Mouse (Mus musculus) adrenal gland, postnatal 36 days (tissue): ENCODE data around the gene Ptpn18. TPM values are rescaled to one million over a fixed set of nuclear protein-coding genes. Genes with fewer than 3 reads are reported as not detected.
"Not testable (repeated sequence)": the region's sequence is repeated elsewhere in the genome, so short reads cannot be mapped to it uniquely, and the experiment has no call there.

Source experiments
- DNase-seq, 2 experiments: peaks; one replicate each; pipeline ENCODE4 v3.0.0; 2021; ENCODE audit warnings: mixed read lengths in 1 of 2
- long read RNA-seq, 2 experiments: library from polyadenylated mRNA; stranded (forward); transcript quantifications; one replicate each; pipeline ENCODE4 v2.0.0; 2021; ENCODE audit warnings: borderline sequencing depth in 2 of 2
- total RNA-seq, 2 experiments: library from RNA; stranded (reverse); gene quantifications; 2 replicates each; pipeline ENCODE4 v1.2.3; 2021

Gene Ptpn18
- 1 to 10 TPM; 3.4 to 5.9 TPM for total RNA-seq
- long read RNA-seq, experiment 1, partial matches to known transcripts: 7 of 7 reads
- long read RNA-seq, experiment 1, other reads (novel, unspliced or antisense): 0 of 7 reads
- long read RNA-seq, experiment 2, partial matches to known transcripts: 6 of 7 reads
- long read RNA-seq, experiment 2, other reads (novel, unspliced or antisense): 1 of 7 reads

DNA sequence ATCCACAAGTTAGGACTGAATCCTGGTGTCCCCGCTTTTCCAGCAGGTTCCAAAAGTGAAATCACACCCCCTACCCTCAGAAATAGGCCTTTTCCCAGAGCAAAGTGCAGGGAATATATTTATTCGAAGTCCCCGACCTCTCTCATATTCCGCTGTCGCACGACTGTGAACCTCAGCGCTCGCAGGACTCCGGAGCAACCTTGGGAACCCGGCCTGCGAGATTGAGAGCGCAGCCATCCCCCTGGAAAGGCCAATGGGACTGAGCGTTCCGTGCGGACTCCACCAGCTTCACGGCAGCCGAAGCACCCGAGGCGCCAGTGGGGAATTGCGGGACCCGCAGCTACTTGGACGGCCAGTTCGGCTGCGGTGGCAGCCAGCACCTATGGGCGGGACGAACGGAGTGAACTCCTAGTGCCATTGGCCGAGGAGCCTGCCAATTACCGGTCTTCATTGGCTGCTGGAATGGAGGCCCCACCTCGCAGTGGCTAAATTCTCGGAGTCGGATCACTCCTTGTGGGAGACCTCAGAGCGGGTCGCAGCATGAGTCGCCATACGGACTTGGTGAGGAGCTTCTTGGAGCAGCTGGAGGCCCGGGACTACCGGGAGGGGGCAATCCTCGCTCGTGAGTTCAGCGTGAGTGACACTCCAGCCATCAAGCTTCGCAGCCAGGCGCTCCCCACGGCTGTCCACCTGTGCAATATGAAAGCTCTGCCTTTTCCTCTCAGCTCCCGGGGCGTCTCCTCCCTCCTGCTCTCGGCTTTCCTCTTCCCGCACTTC, at the start of gene Ptpn18:
TSS of gene Ptpn18 (plus strand) at position 479 of the 777 bp plus-strand sequence.
- peak; percentile 91 to 92 for DNase-seq

DNA sequence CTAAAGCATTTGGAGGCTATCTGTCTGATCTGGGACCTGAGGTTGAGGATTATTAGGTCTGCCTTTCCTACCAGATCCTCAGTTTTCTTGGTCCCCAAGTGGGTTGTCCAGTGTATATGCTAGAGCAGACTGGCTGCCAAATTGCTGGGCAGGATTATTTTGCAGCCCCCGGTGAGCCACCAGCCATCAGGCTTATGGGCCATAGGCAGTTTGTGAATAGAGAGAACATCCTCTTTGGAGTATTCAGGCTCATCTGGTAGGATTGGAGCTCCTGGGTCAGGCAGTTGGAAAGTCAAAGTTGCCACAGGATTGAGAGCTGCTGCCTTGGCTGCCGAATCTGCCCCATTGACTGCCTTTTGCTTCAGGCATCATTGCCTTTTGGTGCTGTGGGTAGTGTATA, 31.1 kb upstream of the Ptpn18 start:
- DNase-seq: no peak

DNA sequence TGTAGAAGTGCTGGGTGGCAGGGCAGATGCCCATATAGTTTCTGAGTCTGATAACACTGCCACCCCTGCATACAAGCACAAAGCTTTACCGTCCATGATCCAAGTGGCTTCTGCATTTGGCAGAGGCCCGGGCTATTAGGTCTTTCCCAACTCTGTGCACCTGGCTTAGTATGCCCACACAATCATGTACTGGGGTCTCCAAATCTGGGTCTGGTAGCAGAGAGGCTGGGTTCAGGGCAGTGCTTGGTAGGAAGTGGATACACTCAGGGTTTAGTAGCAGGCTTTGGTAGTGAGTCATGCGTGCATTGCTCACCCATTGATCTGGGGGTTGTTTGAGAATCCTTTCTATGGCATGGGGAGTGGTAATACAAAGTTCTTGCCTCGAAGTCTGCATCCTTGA, 30.3 kb upstream of the Ptpn18 start:
- DNase-seq: no peak

- DNase-seq: no peak
Observed at GRCm38 (mm10) chr1:34430981-34431380, 28.6 kb upstream of the Ptpn18 start.

GRCm38 (mm10) chr1:34431431-34431830, 28.1 kb upstream of the Ptpn18 start:
- no peak for DNase-seq

DNA sequence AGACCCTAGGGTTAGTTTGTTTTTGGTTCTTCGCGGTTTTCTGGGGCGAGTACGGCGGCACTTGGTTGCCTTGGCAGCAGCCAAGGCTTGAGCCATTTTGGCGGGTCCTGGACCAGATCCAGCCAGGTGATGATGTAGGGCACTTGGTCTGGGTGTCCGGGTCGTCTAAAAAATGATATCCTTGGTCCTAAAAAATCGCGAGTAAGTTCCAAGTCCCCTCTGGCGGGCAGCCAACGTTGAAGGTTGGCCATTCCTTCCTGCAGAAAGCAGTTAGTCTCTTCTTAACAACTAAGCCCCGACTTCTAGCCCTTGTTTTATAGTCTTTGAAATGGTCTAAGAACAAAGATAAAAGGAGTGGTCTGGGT, 27.2 kb upstream of the Ptpn18 start:
- peak; percentile 56 to 65 for DNase-seq

DNA sequence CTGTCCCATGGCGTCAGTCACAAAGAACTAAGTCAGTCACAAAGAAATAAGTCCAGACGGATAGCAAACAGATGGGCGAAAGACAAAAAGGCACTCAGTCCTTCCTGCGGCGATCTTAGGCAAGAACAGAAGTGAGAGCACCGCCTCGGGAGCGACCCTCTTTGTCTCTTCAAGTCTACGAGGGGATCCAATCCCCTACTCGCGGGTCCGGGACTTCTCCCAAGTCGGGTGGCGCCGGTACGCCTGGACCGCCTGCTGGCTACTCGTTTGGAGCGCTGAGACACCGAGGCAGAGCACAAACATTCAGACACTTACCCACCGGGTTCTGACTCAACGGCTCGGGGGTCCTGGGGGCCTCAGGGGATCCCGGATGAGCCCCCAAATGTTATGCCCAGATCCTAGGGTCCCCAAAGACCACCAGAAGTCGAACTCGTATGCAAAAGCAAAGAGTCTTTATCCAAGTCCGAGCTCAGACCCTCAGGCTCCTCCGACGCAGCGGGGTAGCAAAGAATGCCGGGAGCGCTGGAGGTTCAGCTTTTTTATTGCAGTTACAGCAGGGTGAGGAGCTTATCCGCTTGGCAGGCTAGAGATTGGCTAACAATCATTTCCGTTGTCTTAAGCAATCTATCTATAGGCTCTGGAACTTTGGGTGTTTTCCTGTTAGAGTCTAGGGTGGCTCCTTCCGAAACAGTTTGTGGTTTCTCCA, 26.6 kb upstream of the Ptpn18 start:
- peak; percentile 28 to 37 for DNase-seq

DNA sequence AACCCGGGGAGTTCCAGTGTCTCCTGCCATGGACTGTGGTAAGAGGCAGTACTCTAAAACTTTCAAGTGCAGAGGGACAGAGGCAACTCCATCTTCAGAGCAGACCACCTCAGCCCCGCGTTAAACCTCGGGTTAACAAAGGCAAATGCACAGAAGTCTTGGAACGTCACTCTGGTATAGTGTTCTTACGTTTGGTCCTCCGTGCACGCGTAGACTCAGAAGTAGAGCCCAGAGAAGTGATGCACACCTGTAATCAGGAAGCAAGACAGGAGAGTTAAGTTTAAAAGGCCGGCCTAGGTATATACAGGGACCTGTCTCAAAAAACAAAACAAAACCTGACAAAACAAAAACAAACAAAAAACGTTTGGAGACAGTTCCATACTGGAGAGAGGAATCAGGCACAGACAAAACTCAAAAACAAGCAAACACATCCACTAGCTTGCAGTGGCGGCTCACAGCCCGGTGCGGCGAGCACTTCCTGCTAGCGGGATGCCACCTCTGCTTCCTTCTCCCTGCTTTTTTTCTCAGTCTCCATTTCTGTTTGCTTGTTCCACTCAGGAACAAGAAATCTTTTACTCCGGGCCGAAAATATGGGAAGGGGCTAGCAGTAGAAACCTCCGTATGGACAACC, 25.6 kb upstream of the Ptpn18 start:
- peak in 1 of 2 experiments; percentile 30 for DNase-seq

DNA sequence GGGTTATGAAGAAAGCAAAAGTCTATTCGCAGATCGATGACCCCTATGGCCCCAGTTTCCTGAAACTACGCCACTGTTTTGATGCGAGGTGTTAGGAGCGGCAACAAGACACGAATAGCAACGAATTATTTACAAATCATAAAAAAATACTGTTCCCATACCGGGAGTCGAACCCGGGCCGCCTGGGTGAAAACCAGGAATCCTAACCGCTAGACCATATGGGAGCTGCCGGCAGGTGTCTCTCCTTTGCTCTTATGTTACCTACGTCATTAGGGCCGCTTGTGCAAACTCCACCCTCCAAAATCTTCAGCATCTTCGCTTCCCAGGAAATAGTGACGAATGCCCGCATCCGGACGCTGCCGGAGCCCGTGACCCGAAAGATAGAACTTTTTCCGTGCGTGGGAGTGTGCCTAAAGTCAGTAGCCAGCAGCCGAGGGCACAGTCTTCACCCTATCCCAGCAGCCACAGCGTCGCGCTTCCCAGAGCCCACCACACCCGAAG, 24.9 kb upstream of the Ptpn18 start:
- peak; percentile 88 to 89 for DNase-seq

DNA sequence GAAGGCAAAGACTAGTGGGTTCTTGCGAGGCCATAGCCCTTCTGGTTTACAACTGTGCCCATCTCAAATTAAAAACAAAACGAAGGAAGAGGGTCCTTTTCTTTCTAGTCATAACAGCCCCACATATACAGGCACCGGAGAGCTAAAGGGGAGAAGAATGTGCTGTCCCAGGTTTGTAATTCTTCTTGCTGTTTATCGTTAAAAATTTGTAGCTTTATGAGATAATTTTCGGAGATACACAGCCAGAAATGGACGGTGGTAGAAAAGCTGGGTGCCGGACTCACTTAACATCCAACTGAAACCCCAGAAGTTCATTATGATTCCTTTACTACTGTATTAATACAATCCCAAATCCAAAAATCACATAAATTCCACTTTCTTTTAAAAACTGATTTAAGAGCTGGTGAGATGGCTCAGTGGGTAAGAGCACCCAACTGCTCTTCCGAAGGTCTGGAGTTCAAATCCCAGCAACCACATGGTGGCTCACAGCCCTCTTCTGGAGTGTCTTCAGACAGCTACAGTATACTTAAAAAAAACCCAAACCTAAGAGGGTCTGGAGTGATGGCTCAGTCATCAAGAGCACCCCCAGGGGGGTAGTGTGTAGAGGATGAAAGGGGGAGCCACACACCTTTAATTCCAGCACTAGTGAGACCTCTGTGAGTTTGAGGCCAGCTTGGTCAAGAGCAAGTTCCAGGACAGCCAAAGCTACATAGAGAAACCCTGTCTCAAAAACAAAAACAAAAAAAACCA, 24.0 kb upstream of the Ptpn18 start:
- no peak for DNase-seq

DNA sequence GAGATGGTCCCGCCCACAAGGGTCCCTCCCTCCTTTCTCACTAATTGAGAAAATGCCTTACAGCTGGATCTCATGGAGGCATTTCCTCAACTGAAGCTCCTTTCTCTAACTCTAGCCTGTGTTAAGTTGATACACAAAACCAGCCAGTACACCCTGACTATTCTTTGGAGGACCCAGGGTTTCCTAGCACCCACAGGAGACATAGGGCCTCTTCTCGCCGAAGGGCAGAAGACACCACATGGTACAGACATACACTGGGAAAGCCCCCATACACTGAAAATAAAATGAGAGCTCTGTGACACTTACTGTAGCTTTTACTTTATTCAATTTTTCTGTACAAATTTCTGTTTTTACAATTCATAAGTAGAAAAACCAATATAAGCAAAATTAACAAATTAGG, 23.2 kb upstream of the Ptpn18 start:
- no peak for DNase-seq

GRCm38 (mm10) chr1:34437366-34437765, 22.2 kb upstream of the Ptpn18 start:
- DNase-seq: not testable (repeated sequence)

DNA sequence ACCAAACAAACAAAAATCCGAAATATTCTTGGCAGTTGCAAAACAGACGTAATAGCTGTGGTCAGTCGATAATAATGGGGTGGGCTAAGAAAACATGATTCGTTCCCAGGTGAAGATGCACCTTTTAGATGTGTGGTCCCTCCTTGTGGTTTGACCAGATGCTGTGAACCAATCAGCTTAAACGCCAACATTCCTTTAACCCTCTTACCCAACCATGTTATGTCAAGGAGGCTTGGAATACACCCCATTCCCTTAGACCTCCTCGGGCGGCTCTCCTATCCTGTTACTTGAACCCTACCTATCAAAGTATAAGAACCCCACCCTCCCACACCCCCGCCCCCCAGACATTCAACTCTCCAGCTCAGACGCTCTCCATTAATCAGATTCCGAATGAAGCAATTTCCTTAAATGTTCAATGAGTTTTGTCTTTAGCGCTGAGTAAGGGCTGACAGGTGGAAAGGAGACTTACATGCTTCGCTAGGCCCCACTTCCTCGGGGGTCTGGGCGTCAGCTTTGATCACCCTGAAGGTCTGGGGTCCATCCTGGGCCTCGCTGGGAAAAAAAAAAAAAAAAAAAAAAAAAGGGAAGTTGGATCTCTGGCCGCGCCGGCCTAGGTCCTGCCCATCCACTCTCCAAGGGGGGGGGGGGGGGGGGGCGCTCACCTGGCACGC, 21.0 kb upstream of the Ptpn18 start:
- DNase-seq: no peak

GRCm38 (mm10) chr1:34439215-34439960, 20.2 kb upstream of the Ptpn18 start, which contains the start of the genes Ccdc115 and Imp4:
Ccdc115 (minus strand) TSS chr1:34439672.
Imp4 (plus strand) TSS chr1:34439851.
- peak; percentile 95 for DNase-seq

DNA sequence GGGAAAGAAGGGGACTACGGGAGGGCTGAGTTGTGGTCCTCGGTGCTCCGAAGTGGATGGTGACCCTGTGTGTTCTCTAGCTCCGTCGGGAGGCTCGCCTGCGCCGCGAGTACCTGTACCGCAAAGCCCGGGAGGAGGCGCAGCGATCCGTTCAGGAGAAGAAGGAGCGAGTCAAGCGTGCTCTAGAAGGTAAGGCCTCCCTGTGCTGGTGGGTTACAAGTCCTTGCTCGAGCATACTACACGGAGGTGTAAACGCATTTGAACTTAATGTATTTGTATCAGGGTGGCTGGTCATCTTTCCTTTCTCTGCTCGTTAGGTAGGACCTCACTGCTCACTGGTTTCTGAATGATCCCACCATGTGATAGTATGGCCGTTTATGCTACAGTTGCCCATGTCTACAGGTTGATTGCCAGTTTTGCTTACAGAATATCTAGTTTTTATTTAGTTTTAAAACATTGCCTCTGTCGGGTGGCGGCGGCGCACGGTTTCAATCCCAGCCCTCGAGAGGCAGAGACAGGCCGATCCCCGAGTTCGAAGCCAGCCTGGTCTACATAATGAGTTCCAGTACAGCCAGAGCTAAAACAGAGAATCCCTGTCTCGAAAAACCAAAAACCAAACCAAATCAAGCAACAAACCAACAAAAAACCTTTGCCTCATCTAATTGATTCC, 19.5 kb upstream of the Ptpn18 start:
- no peak for DNase-seq

GRCm38 (mm10) chr1:34443124-34443523, 16.4 kb upstream of the Ptpn18 start:
- DNase-seq: no peak

DNA sequence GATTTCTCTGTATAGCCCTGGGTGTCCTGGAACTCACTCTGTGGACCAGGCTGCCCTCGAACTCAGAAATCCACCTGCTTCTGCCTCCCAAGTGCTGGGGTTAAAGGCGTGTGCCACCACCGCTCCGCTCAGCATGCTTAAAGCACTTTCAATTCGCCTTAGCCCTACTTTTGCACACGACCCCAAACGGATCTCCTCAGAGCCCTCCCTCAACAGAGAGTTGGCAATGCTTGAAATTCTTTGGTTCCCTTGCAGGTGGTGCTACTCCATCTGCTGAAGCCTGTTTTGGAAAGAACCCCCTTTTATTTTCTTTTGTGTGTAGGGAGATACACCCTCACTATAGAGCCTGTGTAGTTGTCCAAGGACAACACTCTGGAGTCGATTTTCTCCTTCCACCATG, 1.1 kb upstream of the Ptpn18 start:
- no peak for DNase-seq

DNA sequence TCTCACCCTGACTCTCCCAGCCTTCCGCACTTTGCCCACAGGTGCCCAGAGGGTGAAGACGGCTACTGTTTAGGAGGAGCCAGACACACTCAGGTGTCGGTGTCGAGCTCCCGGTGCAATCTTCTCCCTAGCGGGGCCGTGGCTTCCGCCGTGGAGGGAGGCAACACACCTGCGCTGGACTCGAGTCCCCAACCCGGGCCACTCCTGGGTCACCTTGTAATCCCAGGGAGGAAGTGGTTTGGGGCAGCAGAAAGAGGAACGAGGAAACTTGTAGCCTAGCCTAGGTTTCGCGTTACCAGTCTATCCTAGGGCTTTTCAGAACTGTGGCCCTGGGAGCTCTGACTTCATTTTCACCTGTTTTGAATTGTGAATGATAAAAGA, 489 bp downstream of the Ptpn18 start:
- DNase-seq: no peak

- peak; percentile 68 to 82 for DNase-seq
Observed at GRCm38 (mm10) chr1:34462766-34463165, 3.2 kb downstream of the Ptpn18 start.

DNA sequence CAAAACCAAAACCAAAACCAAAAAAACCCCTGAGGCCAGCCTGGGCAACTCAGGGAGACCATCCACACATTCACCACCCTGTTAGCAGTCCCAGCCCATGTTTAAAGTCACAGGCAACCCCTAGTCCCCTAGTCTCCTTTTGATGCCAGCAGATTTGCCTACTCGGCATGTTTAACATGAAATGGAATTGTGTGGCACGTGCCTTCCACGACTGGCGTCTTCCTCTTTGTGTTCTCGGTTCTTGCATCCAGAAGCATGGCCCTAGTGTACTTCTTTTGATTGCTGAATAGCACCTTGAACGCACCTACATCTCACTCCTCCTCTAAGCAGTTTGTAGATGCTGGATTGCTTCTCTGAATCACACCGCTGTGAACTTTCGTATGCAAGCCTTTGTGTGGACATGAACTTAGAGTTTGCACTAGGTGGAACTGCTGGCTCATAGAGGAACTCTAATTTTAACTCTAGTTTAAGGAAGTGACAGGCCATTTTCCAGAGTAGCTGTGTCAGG, 4.8 kb downstream of the Ptpn18 start:
- DNase-seq: no peak
